Mouse (Mus musculus): ENCODE data around the gene Txn2.

The Txn2 gene

GRCm38 (mm10) chr15:77928673-77929331, at the start of gene Txn2:
Txn2 (minus strand) TSS chr15:77929006.
- peak; percentile 91 to 92 for DNase-seq

GRCm38 (mm10) chr15:77977663-77978062, 48.9 kb upstream of the Txn2 start:
- DNase-seq: no peak

GRCm38 (mm10) chr15:77974165-77974841, 45.5 kb upstream of the Txn2 start:
- no peak for DNase-seq

GRCm38 (mm10) chr15:77970470-77971292, 41.9 kb upstream of the Txn2 start, which contains the start of gene Eif3d:
Eif3d (minus strand) TSS chr15:77970813.
- DNase-seq: peak; percentile 97 to 98

- DNase-seq: no peak
Measured at GRCm38 (mm10) chr15:77969940-77970469, 41.2 kb upstream of the Txn2 start.

GRCm38 (mm10) chr15:77965117-77965528, 36.3 kb upstream of the Txn2 start:
- DNase-seq: no peak

- DNase-seq: no peak
Measured at GRCm38 (mm10) chr15:77962447-77962846, 33.6 kb upstream of the Txn2 start.

GRCm38 (mm10) chr15:77960693-77961092, 31.9 kb upstream of the Txn2 start:
- no peak for DNase-seq

- DNase-seq: no peak
Measured at GRCm38 (mm10) chr15:77958071-77958470, 29.3 kb upstream of the Txn2 start.

GRCm38 (mm10) chr15:77957625-77958024, 28.8 kb upstream of the Txn2 start:
- no peak for DNase-seq

GRCm38 (mm10) chr15:77956404-77956901, 27.6 kb upstream of the Txn2 start, which contains the start of gene Foxred2:
Foxred2 (minus strand) TSS chr15:77956722.
- peak; percentile 93 for DNase-seq

GRCm38 (mm10) chr15:77955440-77956403, 26.9 kb upstream of the Txn2 start:
- peak; percentile 18 to 24 for DNase-seq

GRCm38 (mm10) chr15:77954362-77954761, 25.6 kb upstream of the Txn2 start:
- DNase-seq: no peak

GRCm38 (mm10) chr15:77952921-77953320, 24.1 kb upstream of the Txn2 start:
- no peak for DNase-seq

- DNase-seq: no peak
Measured at GRCm38 (mm10) chr15:77949061-77949460, 20.3 kb upstream of the Txn2 start.

GRCm38 (mm10) chr15:77945711-77946110, 16.9 kb upstream of the Txn2 start:
- DNase-seq: no peak

- DNase-seq: no peak
Measured at GRCm38 (mm10) chr15:77941563-77941962, 12.8 kb upstream of the Txn2 start.

- DNase-seq: no peak
Measured at GRCm38 (mm10) chr15:77938516-77938915, 9.7 kb upstream of the Txn2 start.

- DNase-seq: no peak
Measured at GRCm38 (mm10) chr15:77935673-77936375, 7.0 kb upstream of the Txn2 start.

GRCm38 (mm10) chr15:77934968-77935367, 6.2 kb upstream of the Txn2 start:
- DNase-seq: no peak

- DNase-seq: no peak
Measured at GRCm38 (mm10) chr15:77934326-77934725, 5.5 kb upstream of the Txn2 start.
